11 mouse cellular contexts compared by ENCODE assay signal in the genomic region with DNA sequence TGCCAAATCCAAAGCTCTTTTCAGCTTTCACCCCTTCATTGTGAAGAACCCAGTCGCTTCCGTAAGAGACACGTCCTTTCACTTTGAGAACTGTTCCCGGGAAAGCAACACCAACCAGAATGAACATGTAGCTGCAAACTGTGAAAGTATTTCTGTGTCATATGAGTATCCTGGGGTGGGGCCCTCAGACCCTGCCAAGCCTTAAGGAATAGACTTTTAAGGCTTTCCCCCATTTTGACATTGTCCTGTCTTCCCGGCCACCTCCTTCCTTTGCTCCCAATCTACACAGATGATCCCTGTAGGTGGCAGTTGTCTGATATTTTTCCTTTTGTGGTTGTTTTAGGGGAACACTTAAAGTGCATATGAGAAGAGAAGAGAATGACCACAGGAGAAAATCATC. TPM values are rescaled to one million over a fixed set of nuclear protein-coding genes. Genes with fewer than 3 reads are reported as not detected.
DNase-seq lines count a peak whose midpoint lies in the region; ATAC-seq and TF ChIP-seq lines count a peak whose summit lies in the region.
"Had no signal": no experiment of that assay in that cellular context is flagged by ENCODE, and none has a peak within 500 bp of the region (broad histone marks: within the 10 kb centered on the region; RNA-seq: fewer than 3 reads in every experiment).

No protein-coding gene starts in this region.

- no peaks in the 10 kb centered on the region for H3K27me3 ChIP-seq in testis, adult 2 months (ENCODE audit: control insufficient read depth, insufficient read depth, low read length)
- H3K27me3 ChIP-seq: megakaryocyte, embryonic 14.5 days had no signal

- peak overlapping the region; percentile 49; the same call in 1 of the 2 replicates for H3K27ac ChIP-seq in testis, adult 2 months (ENCODE audit: control insufficient read depth, insufficient read depth, low read depth, low read length)

- ATAC-seq in activated CD4-positive, CD25-positive, alpha-beta regulatory T cell, adult 4 months = no peak

- H3K36me3 ChIP-seq in testis, adult 2 months (ENCODE audit: control insufficient read depth, insufficient read depth, low read length) = no peaks in the 10 kb centered on the region

- no peak overlapping the region; the same call in 1 of the 2 replicates for H3K4me3 ChIP-seq in testis, adult 2 months (ENCODE audit: control insufficient read depth, low read depth, low read length)
- H3K4me3 ChIP-seq: erythroblast, embryonic 14.5 days; megakaryocyte, embryonic 14.5 days had no signal

- DNase-seq in gastrocnemius, adult 18-20 months (ENCODE audit: low spot score) = peak; percentile 29
- no peak for DNase-seq in gastrocnemius, postnatal 14 days
- DNase-seq in testis, postnatal 14 days (ENCODE audit: low spot score) = no peak
- peak; percentile 29 for DNase-seq in left cerebral cortex, postnatal 4 days
- DNase-seq in spleen, adult 12 weeks (ENCODE audit: low spot score) = no peak
- DNase-seq in MN1 (ENCODE audit: low spot score) = no peak

- TF ChIP-seq POLR2A in testis, adult 2 months (IDR thresholded peaks at IDR 0.05; ENCODE audit: control insufficient read depth, low read depth, low read length) = no peak

- no peak for TF ChIP-seq CTCF in testis, adult 2 months (IDR thresholded peaks at IDR 0.05; ENCODE audit: control insufficient read depth, insufficient read depth, insufficient replicate concordance, low read depth, low read length)

- intact Hi-C loops in gastrocnemius, postnatal 14 days (cut with DNase I; ENCODE audit: low total_unique reads) = no loop called here
- intact Hi-C loops in left cerebral cortex, postnatal 4 days (cut with DNase I) = loop anchor here (5.0 kb wide), 2 partner anchors 46 to 94 kb away; no protein-coding TSS in a partner anchor

- no peaks in the 10 kb centered on the region for H3K4me1 ChIP-seq in testis, adult 2 months (ENCODE audit: control insufficient read depth, insufficient read depth, low read length)
- H3K4me1 ChIP-seq: megakaryocyte, embryonic 14.5 days had no signal

RNA-seq across cellular contexts. Expression of a gene that starts 5.3 kb away (rescaled TPM):
- total RNA-seq in gastrocnemius, adult 18-20 months (2021) = not detected
- not detected for total RNA-seq in gastrocnemius, postnatal 14 days (2021)
- not detected in 2 replicates for polyA plus RNA-seq in testis, adult 2 months (2012; rRNA removed)
- total RNA-seq in left cerebral cortex, postnatal 4 days (2021) = not detected
- not detected for polyA plus RNA-seq in activated CD4-positive, CD25-positive, alpha-beta regulatory T cell, adult 4 months (2017; shearing (Covaris generic))
- polyA plus RNA-seq: erythroblast, embryonic 14.5 days; large intestine, adult 2 months had no signal

Comparison
In these comparisons a context has a peak if more than half of its experiments do, and no peak if none do; other contexts are left out.
1. DNase-seq: peak in gastrocnemius, adult 18-20 months (single experiment) and left cerebral cortex, postnatal 4 days (single experiment); none in gastrocnemius, postnatal 14 days (single experiment), testis, postnatal 14 days (single experiment), spleen, adult 12 weeks (single experiment) and MN1 (single experiment).